14 mouse cellular contexts compared by ENCODE assay signal in the genomic region with DNA sequence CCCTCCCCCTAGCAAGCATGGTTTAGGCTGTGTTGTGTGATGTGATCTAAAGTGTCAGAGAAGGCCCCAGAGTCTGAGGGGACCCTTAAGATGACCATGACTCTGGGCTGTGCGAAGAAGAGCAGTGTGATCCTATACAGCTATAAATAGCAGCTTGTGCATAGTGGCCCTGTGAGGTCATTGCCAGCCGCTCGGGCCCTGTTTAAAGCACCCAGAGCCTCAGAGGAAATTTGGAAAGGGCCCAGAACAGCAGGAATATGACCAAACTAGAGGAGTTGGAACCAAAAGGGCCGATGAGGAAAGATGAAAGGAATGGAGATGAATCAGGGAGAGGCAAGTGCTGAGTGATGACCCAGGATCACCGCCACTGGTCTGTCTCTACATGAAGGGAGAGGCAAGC. TPM values are rescaled to one million over a fixed set of nuclear protein-coding genes. Genes with fewer than 3 reads are reported as not detected.
DNase-seq lines count a peak whose midpoint lies in the region; ATAC-seq lines count a peak whose summit lies in the region.
"Had no signal": no experiment of that assay in that cellular context is flagged by ENCODE, and none has a peak within 500 bp of the region (broad histone marks: within the 10 kb centered on the region; RNA-seq: fewer than 3 reads in every experiment).

No protein-coding gene starts in this region.

- no peaks in the 10 kb centered on the region for H3K27me3 ChIP-seq in heart, embryonic 10.5 days (ENCODE audit: insufficient read depth, poor library complexity, severe bottlenecking)
- peaks cover 38% of the 10 kb centered on the region for H3K27me3 ChIP-seq in forebrain, embryonic 10.5 days (ENCODE audit: poor library complexity, severe bottlenecking)
- H3K27me3 ChIP-seq in midbrain, embryonic 14.5 days (ENCODE audit: control insufficient read depth, insufficient read depth, low read length), result no peaks in the 10 kb centered on the region

- no peak for ATAC-seq in midbrain, embryonic 14.5 days (ENCODE audit: low FRiP score, low TSS enrichment)
- ATAC-seq: hindbrain, postnatal 0 days had no signal

- no peak overlapping the region for H3K9ac ChIP-seq in midbrain, embryonic 14.5 days (replicated peaks; ENCODE audit: low read length)
- H3K9ac ChIP-seq: kidney, embryonic 15.5 days had no signal

- WGBS in heart, embryonic 10.5 days, result 30% methylated on average over 5 of the region's 5 CpGs
- 87% methylated on average over 5 of the region's 5 CpGs for WGBS in forebrain, embryonic 10.5 days
- WGBS in midbrain, embryonic 14.5 days, result 91% methylated on average over 5 of the region's 5 CpGs

- H3K36me3 ChIP-seq in heart, embryonic 10.5 days, result no peaks in the 10 kb centered on the region
- no peaks in the 10 kb centered on the region for H3K36me3 ChIP-seq in forebrain, embryonic 10.5 days (replicated peaks)
- no peaks in the 10 kb centered on the region for H3K36me3 ChIP-seq in midbrain, embryonic 14.5 days (ENCODE audit: control insufficient read depth, insufficient read depth, low read length)
- H3K36me3 ChIP-seq: embryonic facial prominence, embryonic 10.5 days; kidney, embryonic 15.5 days had no signal

- peaks cover 67% of the 10 kb centered on the region for H3K4me1 ChIP-seq in heart, embryonic 10.5 days
- peaks cover 46% of the 10 kb centered on the region for H3K4me1 ChIP-seq in forebrain, embryonic 10.5 days
- peaks cover 12% of the 10 kb centered on the region; the same call in 1 of the 2 replicates for H3K4me1 ChIP-seq in midbrain, embryonic 14.5 days (ENCODE audit: control insufficient read depth, insufficient read depth, low read length)

- no peak overlapping the region for H3K4me2 ChIP-seq in midbrain, embryonic 14.5 days (ENCODE audit: low read length)
- H3K4me2 ChIP-seq: kidney, embryonic 15.5 days had no signal

- no peak overlapping the region for H3K4me3 ChIP-seq in heart, embryonic 10.5 days
- H3K4me3 ChIP-seq in forebrain, embryonic 10.5 days, result no peak overlapping the region
- H3K4me3 ChIP-seq in midbrain, embryonic 14.5 days (replicated peaks; ENCODE audit: low read depth, low read length), result no peak overlapping the region
- H3K4me3 ChIP-seq: embryonic facial prominence, embryonic 10.5 days; kidney, embryonic 15.5 days; layer of hippocampus, adult 2 months had no signal

- H3K27ac ChIP-seq in heart, embryonic 10.5 days, result peak overlapping the region; percentile 90
- no peak overlapping the region for H3K27ac ChIP-seq in forebrain, embryonic 10.5 days
- no peak overlapping the region for H3K27ac ChIP-seq in midbrain, embryonic 14.5 days (replicated peaks; ENCODE audit: low read depth, low read length)
- H3K27ac ChIP-seq: embryonic facial prominence, embryonic 10.5 days; hindbrain, postnatal 0 days; kidney, embryonic 15.5 days; layer of hippocampus, adult 2 months had no signal

- DNase-seq in heart, adult 18-20 months, result peak; percentile 53 to 58
- no peak for DNase-seq in heart, adult 9 months (ENCODE audit: low spot score in 2 of 2)
- peak; percentile 68 for DNase-seq in MN1 (ENCODE audit: low spot score)
- no peak for DNase-seq in heart, embryonic 10.5 days (ENCODE audit: low spot score)
- DNase-seq in lung, postnatal 36 days, result peak; percentile 26
- DNase-seq in forebrain, embryonic 10.5 days (ENCODE audit: extremely low spot score, low spot score), result no peak
- DNase-seq in midbrain, embryonic 14.5 days, result no peak
- DNase-seq: cerebellum, adult 9-11 months; gastrocnemius, postnatal 14 days; thymus, postnatal 4 days had no signal

- no peaks in the 10 kb centered on the region for H3K9me3 ChIP-seq in heart, embryonic 10.5 days
- H3K9me3 ChIP-seq in forebrain, embryonic 10.5 days, result no peaks in the 10 kb centered on the region
- no peaks in the 10 kb centered on the region for H3K9me3 ChIP-seq in midbrain, embryonic 14.5 days (ENCODE audit: control insufficient read depth, low read length)
- H3K9me3 ChIP-seq: embryonic facial prominence, embryonic 10.5 days; kidney, embryonic 15.5 days had no signal

RNA-seq across cellular contexts. Expression of a gene that starts 12.8 kb away (rescaled TPM):
- total RNA-seq in heart, adult 18-20 months (2021), result 1,000 to 10,000 TPM; 1,347 to 1,386 TPM
- 341 and 642 TPM in 2 replicates for polyA plus RNA-seq in heart, embryonic 10.5 days (2016; fragmentation: Nextera tagmentation; extraction: Ambion mirVana)
- 2.6 and 4.3 TPM in 2 replicates for polyA plus RNA-seq in forebrain, embryonic 10.5 days (2016; fragmentation: Nextera tagmentation; extraction: Ambion mirVana)
- polyA plus RNA-seq in midbrain, embryonic 14.5 days (2014; fragmentation: Nextera tagmentation; extraction: Ambion mirVana), result 0.32 and 1.4 TPM in 2 replicates

RNA-seq across cellular contexts. Expression of a gene that starts 27.8 kb away (rescaled TPM):
- 100 to 1,000 TPM; 115 TPM for total RNA-seq in heart, adult 18-20 months (2021)
- polyA plus RNA-seq in heart, embryonic 10.5 days (2016; fragmentation: Nextera tagmentation; extraction: Ambion mirVana), result 77.9 and 80.0 TPM in 2 replicates
- 23.2 and 29.3 TPM in 2 replicates for polyA plus RNA-seq in forebrain, embryonic 10.5 days (2016; fragmentation: Nextera tagmentation; extraction: Ambion mirVana)
- polyA plus RNA-seq in midbrain, embryonic 14.5 days (2014; fragmentation: Nextera tagmentation; extraction: Ambion mirVana), result 15.6 and 19.4 TPM in 2 replicates

RNA-seq across cellular contexts. Expression of a gene that starts 29.5 kb away (rescaled TPM):
- 10 to 100 TPM; 80.9 to 88.3 TPM for total RNA-seq in heart, adult 18-20 months (2021)
- polyA plus RNA-seq in heart, embryonic 10.5 days (2016; fragmentation: Nextera tagmentation; extraction: Ambion mirVana), result 142 and 144 TPM in 2 replicates
- 124 and 126 TPM in 2 replicates for polyA plus RNA-seq in forebrain, embryonic 10.5 days (2016; fragmentation: Nextera tagmentation; extraction: Ambion mirVana)
- 146 and 152 TPM in 2 replicates for polyA plus RNA-seq in midbrain, embryonic 14.5 days (2014; fragmentation: Nextera tagmentation; extraction: Ambion mirVana)

Comparison
In these comparisons a context has a peak if more than half of its experiments do, and no peak if none do; other contexts are left out.
1. DNase-seq: peak in heart, adult 18-20 months (2 of 2), MN1 (single experiment) and lung, postnatal 36 days (single experiment); none in heart, adult 9 months (0 of 2), heart, embryonic 10.5 days (single experiment), forebrain, embryonic 10.5 days (single experiment) and midbrain, embryonic 14.5 days (single experiment).
2. RNA of a gene that starts 12.8 kb away (polyA plus RNA-seq): 341 to 642 TPM in heart, embryonic 10.5 days; 2.6 to 4.3 TPM in forebrain, embryonic 10.5 days and 0.32 to 1.4 TPM in midbrain, embryonic 14.5 days; every median in the first group is over 10 times any median in the second.